Mouse (Mus musculus): ENCODE data around the gene Prune1. TPM values are rescaled to one million over a fixed set of nuclear protein-coding genes. Genes with fewer than 3 reads are reported as not detected.

The Prune1 gene
- total and polyA plus RNA-seq, 3 experiments: 28.5 to 51.8 TPM; not detected in 1

DNA sequence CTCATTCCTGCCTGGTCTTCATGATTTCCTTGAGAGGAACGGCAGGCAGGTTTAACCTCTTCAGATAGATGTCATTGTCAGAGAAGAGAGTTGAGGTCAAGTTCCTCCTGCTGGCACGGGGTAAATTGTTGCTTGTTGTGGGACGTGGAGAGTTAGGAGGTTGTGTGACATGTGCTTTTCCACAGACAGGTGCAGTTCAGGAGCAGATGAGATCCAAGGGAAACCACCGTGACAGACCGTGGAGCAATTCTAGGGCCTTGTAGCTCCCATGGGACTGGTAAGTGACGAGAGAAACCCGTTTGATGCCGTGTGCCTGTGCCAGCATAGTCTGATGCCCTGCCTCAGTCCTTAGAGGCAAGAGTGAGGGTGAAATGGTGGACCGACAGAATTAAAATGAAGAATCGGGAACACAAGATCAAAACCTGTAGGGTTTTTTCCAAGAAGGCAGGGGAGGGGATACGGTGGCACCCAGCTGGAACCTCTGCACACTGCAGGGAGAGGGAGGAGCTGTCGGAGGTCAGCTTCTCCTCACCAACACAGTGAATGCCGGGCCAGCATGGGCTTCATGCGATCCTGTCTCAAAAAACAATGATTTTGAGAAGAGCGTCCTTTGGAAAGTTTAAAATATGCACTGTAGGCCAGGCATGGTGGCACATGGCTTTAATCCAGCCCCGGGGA lies 48.4 kb downstream of the Prune1 start:
- DNase-seq (ENCODE audit: low read depth, low spot score): no peak
- H3K79me2 ChIP-seq (ENCODE audit: control insufficient read depth, insufficient read depth, low read length, poor library complexity): peaks cover 48% of the 10 kb centered on the region
- TF ChIP-seq RAD21 (IDR thresholded peaks at IDR 0.05; ENCODE audit: low read depth, low read length): no peak
- TF ChIP-seq NELFE (IDR thresholded peaks at IDR 0.05; ENCODE audit: low read depth, low read length): no peak
- peak in 1 of 2 experiments; percentile 31; a peak in 1 of 4 replicates for TF ChIP-seq POLR2A (IDR thresholded peaks at IDR 0.05; ENCODE audit: control insufficient read depth in 1 of 2, insufficient read depth in 1 of 2, low read depth in 1 of 2, low read length in 2 of 2, poor library complexity in 1 of 2)
- no peak for TF ChIP-seq CHD2 (IDR thresholded peaks at IDR 0.05; ENCODE audit: low read length)
- TF ChIP-seq MYC (IDR thresholded peaks at IDR 0.05; ENCODE audit: low read depth, low read length): no peak
- no peak overlapping the region for H3K4me3 ChIP-seq (ENCODE audit: control insufficient read depth in 1 of 2, insufficient read depth in 1 of 2, low read depth in 2 of 2, low read length in 2 of 2)
- H3K4me1 ChIP-seq (ENCODE audit: control insufficient read depth in 1 of 2, insufficient read depth in 2 of 2, low read length in 2 of 2): peaks cover 20 to 24% of the 10 kb centered on the region in 2 experiments
- H3K9me3 ChIP-seq (replicated peaks; ENCODE audit: insufficient read depth, low read length): no peaks in the 10 kb centered on the region
- no peak overlapping the region for H3K9ac ChIP-seq (ENCODE audit: control insufficient read depth, low read depth, low read length, poor library complexity, severe bottlenecking)
- H3K27me3 ChIP-seq (ENCODE audit: control insufficient read depth in 1 of 2, insufficient read depth in 2 of 2, low read length in 2 of 2): no peaks in the 10 kb centered on the region
- H3K36me3 ChIP-seq (ENCODE audit: control insufficient read depth in 1 of 2, insufficient read depth in 2 of 2, low read length in 2 of 2): peaks cover 26 to 52% of the 10 kb centered on the region in 2 experiments
- no peak overlapping the region for H3K27ac ChIP-seq (ENCODE audit: control insufficient read depth, low read depth, low read length)

DNA sequence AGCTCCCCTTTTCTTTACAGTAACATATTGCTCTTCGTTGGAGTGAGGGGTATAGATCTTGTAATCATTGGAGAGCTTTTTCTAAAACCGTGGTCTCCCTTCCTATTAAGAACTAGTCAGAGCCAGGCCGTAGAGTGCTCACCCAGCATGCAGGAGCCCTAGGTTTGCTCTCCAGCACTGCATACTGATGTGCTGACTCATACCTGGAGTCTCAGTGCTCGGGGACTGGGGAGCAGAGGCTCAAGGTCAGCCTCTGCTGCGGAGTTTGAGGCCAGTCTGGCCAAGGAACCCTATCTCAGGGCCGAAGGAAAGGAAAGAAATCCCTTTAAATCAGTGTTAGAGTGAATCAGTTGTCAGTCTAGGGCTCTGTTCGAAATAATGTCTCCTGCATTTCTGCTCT lies 49.1 kb downstream of the Prune1 start:
- no peak for TF ChIP-seq CHD2 (IDR thresholded peaks at IDR 0.05; ENCODE audit: low read length)
- TF ChIP-seq USF1 (IDR thresholded peaks at IDR 0.05; ENCODE audit: low read depth, low read length): no peak
- TF ChIP-seq USF2 (IDR thresholded peaks at IDR 0.05; ENCODE audit: borderline replicate concordance in 1 of 2, insufficient read depth in 1 of 2, low read depth in 1 of 2, low read length in 2 of 2): no peak
- no peak for TF ChIP-seq POLR2AphosphoS5 (IDR thresholded peaks at IDR 0.05; ENCODE audit: borderline replicate concordance, low read depth, low read length)
- TF ChIP-seq ZKSCAN1 (IDR thresholded peaks at IDR 0.05; ENCODE audit: low read depth, low read length): no peak
- no peak for TF ChIP-seq MAFK (IDR thresholded peaks at IDR 0.05; ENCODE audit: borderline replicate concordance, low read depth, low read length)
- no peak for TF ChIP-seq RAD21 (IDR thresholded peaks at IDR 0.05; ENCODE audit: low read depth, low read length)
- no peak for TF ChIP-seq CHD1 (IDR thresholded peaks at IDR 0.05; ENCODE audit: low read depth, low read length)
- TF ChIP-seq TCF12 (IDR thresholded peaks at IDR 0.05; ENCODE audit: low read depth, low read length): no peak
- TF ChIP-seq POLR2A (IDR thresholded peaks at IDR 0.05; ENCODE audit: control insufficient read depth in 1 of 2, insufficient read depth in 1 of 2, low read depth in 1 of 2, low read length in 2 of 2, poor library complexity in 1 of 2): no peak
- TF ChIP-seq POLR2AphosphoS2 (IDR thresholded peaks at IDR 0.05; ENCODE audit: low read length): no peak
- no peak for TF ChIP-seq RCOR1 (IDR thresholded peaks at IDR 0.05; ENCODE audit: low read depth, low read length)
- TF ChIP-seq TBP (IDR thresholded peaks at IDR 0.05; ENCODE audit: low read depth, low read length): no peak
- TF ChIP-seq ELF1 (IDR thresholded peaks at IDR 0.05; ENCODE audit: low read depth, low read length): no peak
- no peak for TF ChIP-seq GATA1 (IDR thresholded peaks at IDR 0.05; ENCODE audit: low read depth, low read length)
- TF ChIP-seq MYC (IDR thresholded peaks at IDR 0.05; ENCODE audit: low read depth, low read length): no peak
- no peak for TF ChIP-seq ZC3H11A (IDR thresholded peaks at IDR 0.05; ENCODE audit: low read depth, low read length)
- no peak for TF ChIP-seq SMC3 (IDR thresholded peaks at IDR 0.05; ENCODE audit: low read depth, low read length)
- Histone ChIP-seq H3K36me3 (ENCODE audit: control insufficient read depth in 1 of 2, insufficient read depth in 2 of 2, low read length in 2 of 2) (peaks cover 26 to 52% of the 10 kb centered on the region in 2 experiments), H3K9ac (ENCODE audit: control insufficient read depth, low read depth, low read length, poor library complexity, severe bottlenecking) (peak overlapping the region; percentile 84), H3K4me1 (ENCODE audit: control insufficient read depth in 1 of 2, insufficient read depth in 2 of 2, low read length in 2 of 2) (peaks cover 20 to 24% of the 10 kb centered on the region in 2 experiments), H3K27me3 (ENCODE audit: control insufficient read depth in 1 of 2, insufficient read depth in 2 of 2, low read length in 2 of 2) (no peaks in the 10 kb centered on the region), H3K27ac (ENCODE audit: control insufficient read depth, low read depth, low read length) (peak overlapping the region; percentile 92), H3K79me2 (ENCODE audit: control insufficient read depth, insufficient read depth, low read length, poor library complexity) (peaks cover 54% of the 10 kb centered on the region), H3K9me3 (replicated peaks; ENCODE audit: insufficient read depth, low read length) (no peaks in the 10 kb centered on the region), H3K4me3 (ENCODE audit: control insufficient read depth in 1 of 2, insufficient read depth in 1 of 2, low read depth in 2 of 2, low read length in 2 of 2) (no peak overlapping the region)
- no peak for DNase-seq (ENCODE audit: low read depth, low spot score)
